Comparison of ENCODE assay signal across 16 mouse cellular contexts in genomic region chr10:120433463-120433815, GRCm38 (mm10). TPM values are rescaled to one million over a fixed set of nuclear protein-coding genes. Genes with fewer than 3 reads are reported as not detected.
DNase-seq lines count a peak whose midpoint lies in the region; ATAC-seq and TF ChIP-seq lines count a peak whose summit lies in the region.
"Had no signal": no experiment of that assay in that cellular context is flagged by ENCODE, and none has a peak within 500 bp of the region (broad histone marks: within the 10 kb centered on the region; RNA-seq: fewer than 3 reads in every experiment).

No protein-coding gene starts in this region.

- WGBS in forebrain, embryonic 10.5 days: 71% methylated on average over 5 of the region's 5 CpGs
- 55% methylated on average over 5 of the region's 5 CpGs for WGBS in forebrain, embryonic 15.5 days
- WGBS in intestine, embryonic 14.5 days: 23% methylated on average over 5 of the region's 5 CpGs
- 36% methylated on average over 5 of the region's 5 CpGs for WGBS in intestine, postnatal 0 days
- WGBS in stomach, embryonic 16.5 days: 28% methylated on average over 5 of the region's 5 CpGs

- DNase-seq in forebrain, embryonic 10.5 days (ENCODE audit: extremely low spot score, low spot score): no peak
- no peak for DNase-seq in intestine, embryonic 14.5 days (ENCODE audit: low spot score)
- DNase-seq in cerebellum, postnatal 25 days: no peak
- DNase-seq: cerebellum, adult 9-11 months; kidney, adult 11 months; layer of hippocampus, postnatal 36 days had no signal

- peaks cover 97% of the 10 kb centered on the region for H3K36me3 ChIP-seq in forebrain, embryonic 10.5 days (replicated peaks)
- H3K36me3 ChIP-seq in forebrain, embryonic 15.5 days: no peaks in the 10 kb centered on the region
- H3K36me3 ChIP-seq in intestine, embryonic 14.5 days (ENCODE audit: control insufficient read depth, insufficient read depth, low read length): peaks cover 55% of the 10 kb centered on the region
- no peaks in the 10 kb centered on the region; the same call in 1 of the 2 replicates for H3K36me3 ChIP-seq in intestine, postnatal 0 days (ENCODE audit: control insufficient read depth, insufficient read depth)
- H3K36me3 ChIP-seq in megakaryocyte, embryonic 14.5 days (replicated peaks; ENCODE audit: low read length): peaks cover 8% of the 10 kb centered on the region
- H3K36me3 ChIP-seq in stomach, embryonic 16.5 days (ENCODE audit: control insufficient read depth, insufficient read depth, low read length): no peaks in the 10 kb centered on the region
- H3K36me3 ChIP-seq: heart, embryonic 15.5 days; liver, embryonic 15.5 days; midbrain, embryonic 13.5 days had no signal

- no peaks in the 10 kb centered on the region for H3K9me3 ChIP-seq in forebrain, embryonic 10.5 days
- no peaks in the 10 kb centered on the region for H3K9me3 ChIP-seq in forebrain, embryonic 15.5 days
- no peaks in the 10 kb centered on the region for H3K9me3 ChIP-seq in intestine, embryonic 14.5 days (ENCODE audit: control insufficient read depth, low read length)
- H3K9me3 ChIP-seq in intestine, postnatal 0 days (ENCODE audit: control insufficient read depth): no peaks in the 10 kb centered on the region
- no peaks in the 10 kb centered on the region for H3K9me3 ChIP-seq in megakaryocyte, embryonic 14.5 days
- no peaks in the 10 kb centered on the region for H3K9me3 ChIP-seq in stomach, embryonic 16.5 days (replicated peaks; ENCODE audit: control insufficient read depth, low read length)
- H3K9me3 ChIP-seq: heart, embryonic 15.5 days; liver, embryonic 15.5 days; midbrain, embryonic 13.5 days had no signal

- peaks cover 65% of the 10 kb centered on the region for H3K4me1 ChIP-seq in forebrain, embryonic 10.5 days
- peaks cover 12% of the 10 kb centered on the region for H3K4me1 ChIP-seq in forebrain, embryonic 15.5 days
- H3K4me1 ChIP-seq in intestine, embryonic 14.5 days (replicated peaks; ENCODE audit: control insufficient read depth, insufficient read depth, low read length): peaks cover 69% of the 10 kb centered on the region
- 0 out of 2 replicates have a peak, but pooled peaks cover 5% of the 10 kb centered on the region for H3K4me1 ChIP-seq in intestine, postnatal 0 days (replicated peaks; ENCODE audit: control insufficient read depth, insufficient read depth, low read length)
- peaks cover 81% of the 10 kb centered on the region for H3K4me1 ChIP-seq in megakaryocyte, embryonic 14.5 days
- peaks cover 41% of the 10 kb centered on the region for H3K4me1 ChIP-seq in stomach, embryonic 16.5 days (ENCODE audit: control insufficient read depth, insufficient read depth, low read length)
- H3K4me1 ChIP-seq: midbrain, embryonic 13.5 days had no signal

- no peak overlapping the region for H3K4me2 ChIP-seq in forebrain, embryonic 15.5 days (replicated peaks)
- no peak overlapping the region for H3K4me2 ChIP-seq in intestine, embryonic 14.5 days (ENCODE audit: low read length)
- no peak overlapping the region for H3K4me2 ChIP-seq in intestine, postnatal 0 days (replicated peaks; ENCODE audit: low read depth)
- no peak overlapping the region for H3K4me2 ChIP-seq in stomach, embryonic 16.5 days (ENCODE audit: low read depth, low read length)
- H3K4me2 ChIP-seq: heart, embryonic 15.5 days; liver, embryonic 15.5 days; midbrain, embryonic 13.5 days had no signal

- H3K9ac ChIP-seq in forebrain, embryonic 15.5 days (replicated peaks): no peak overlapping the region
- no peak overlapping the region for H3K9ac ChIP-seq in intestine, embryonic 14.5 days (ENCODE audit: low read length)
- no peak overlapping the region for H3K9ac ChIP-seq in intestine, postnatal 0 days (ENCODE audit: low read depth, low read length)
- no peak overlapping the region for H3K9ac ChIP-seq in stomach, embryonic 16.5 days (ENCODE audit: low read length)
- H3K9ac ChIP-seq: heart, embryonic 15.5 days; liver, embryonic 15.5 days; midbrain, embryonic 13.5 days had no signal

- H3K4me3 ChIP-seq in forebrain, embryonic 10.5 days: no peak overlapping the region
- H3K4me3 ChIP-seq in forebrain, embryonic 15.5 days: no peak overlapping the region
- no peak overlapping the region for H3K4me3 ChIP-seq in intestine, embryonic 14.5 days (ENCODE audit: low read depth, low read length)
- H3K4me3 ChIP-seq in intestine, postnatal 0 days (ENCODE audit: low read depth, low read length): no peak overlapping the region
- peak overlapping the region; percentile 38 for H3K4me3 ChIP-seq in megakaryocyte, embryonic 14.5 days (replicated peaks)
- H3K4me3 ChIP-seq in stomach, embryonic 16.5 days (replicated peaks; ENCODE audit: low read length): no peak overlapping the region
- H3K4me3 ChIP-seq: heart, embryonic 15.5 days; liver, embryonic 15.5 days; midbrain, embryonic 13.5 days had no signal

- no peak for ATAC-seq in forebrain, embryonic 15.5 days (replicated peaks)
- ATAC-seq in intestine, embryonic 14.5 days (replicated peaks; ENCODE audit: low FRiP score, low TSS enrichment, low read depth): no peak
- ATAC-seq in intestine, postnatal 0 days: no peak
- ATAC-seq in megakaryocyte, adult 5-6 weeks (ENCODE audit: poor library complexity, severe bottlenecking): no peak
- ATAC-seq in stomach, embryonic 16.5 days (ENCODE audit: insufficient read depth, low FRiP score): no peak
- ATAC-seq: midbrain, embryonic 13.5 days had no signal

- H3K27ac ChIP-seq in forebrain, embryonic 10.5 days: peak overlapping the region; percentile 31; the same call in 1 of the 2 replicates
- no peak overlapping the region for H3K27ac ChIP-seq in forebrain, embryonic 15.5 days (replicated peaks)
- H3K27ac ChIP-seq in intestine, embryonic 14.5 days (ENCODE audit: low read depth): peak overlapping the region; percentile 64; the same call in 1 of the 2 replicates
- no peak overlapping the region for H3K27ac ChIP-seq in intestine, postnatal 0 days (ENCODE audit: low read depth, low read length)
- peak overlapping the region; percentile 82 for H3K27ac ChIP-seq in stomach, embryonic 16.5 days (ENCODE audit: low read length)
- H3K27ac ChIP-seq: liver, embryonic 15.5 days; macrophage; midbrain, embryonic 13.5 days had no signal

- TF ChIP-seq CTCF in intestine, postnatal 0 days (IDR thresholded peaks at IDR 0.05; ENCODE audit: low read depth): no peak

- H3K27me3 ChIP-seq in forebrain, embryonic 10.5 days (ENCODE audit: poor library complexity, severe bottlenecking): no peaks in the 10 kb centered on the region
- H3K27me3 ChIP-seq in forebrain, embryonic 15.5 days: no peaks in the 10 kb centered on the region
- H3K27me3 ChIP-seq in intestine, embryonic 14.5 days (replicated peaks; ENCODE audit: control insufficient read depth, insufficient read depth, low read length): no peaks in the 10 kb centered on the region
- no peaks in the 10 kb centered on the region for H3K27me3 ChIP-seq in intestine, postnatal 0 days (replicated peaks; ENCODE audit: control insufficient read depth, insufficient read depth, low read length)
- H3K27me3 ChIP-seq in megakaryocyte, embryonic 14.5 days (replicated peaks): no peaks in the 10 kb centered on the region
- H3K27me3 ChIP-seq in stomach, embryonic 16.5 days (ENCODE audit: control insufficient read depth, insufficient read depth, low read length): no peaks in the 10 kb centered on the region
- H3K27me3 ChIP-seq: heart, embryonic 15.5 days; liver, embryonic 15.5 days; midbrain, embryonic 13.5 days had no signal

RNA-seq across cellular contexts. Expression of gene Hmga2, which starts 42.8 kb away (rescaled TPM):
- polyA plus RNA-seq in forebrain, embryonic 10.5 days (2016; fragmentation: Nextera tagmentation; extraction: Ambion mirVana): 115 and 117 TPM in 2 replicates
- polyA plus RNA-seq in forebrain, embryonic 15.5 days (2015; fragmentation: Nextera tagmentation; extraction: Ambion mirVana): 1.4 and 1.8 TPM in 2 replicates
- 61.0 and 68.0 TPM in 2 replicates for polyA plus RNA-seq in intestine, embryonic 14.5 days (2014; fragmentation: Nextera tagmentation; extraction: Ambion mirVana)
- 4.3 TPM in 2 replicates for polyA plus RNA-seq in intestine, postnatal 0 days (2015; fragmentation: Nextera tagmentation; extraction: Ambion mirVana)
- polyA plus RNA-seq in megakaryocyte, embryonic 14.5 days (2012; ENCODE audit: insufficient read depth, low replicate concordance): 5.4 and 7.0 TPM in 2 replicates
- 0.42 and 0.48 TPM in 2 replicates for total RNA-seq in megakaryocyte, adult 5-6 weeks (2015)
- 0.15 TPM in 1 of 2 replicates, not detected in the other for total RNA-seq in megakaryocyte, adult 5-6 weeks (2017)
- 15.8 and 17.7 TPM in 2 replicates for polyA plus RNA-seq in stomach, embryonic 16.5 days (2015; fragmentation: Nextera tagmentation; extraction: Ambion mirVana)
- total RNA-seq: MEL had no signal

Comparison
In these comparisons a context has a peak if more than half of its experiments do, and no peak if none do; other contexts are left out.
1. H3K27ac ChIP-seq: peak in forebrain, embryonic 10.5 days (single experiment), intestine, embryonic 14.5 days (single experiment) and stomach, embryonic 16.5 days (single experiment); none in forebrain, embryonic 15.5 days (single experiment) and intestine, postnatal 0 days (single experiment).